Mouse (Mus musculus) cerebellum, adult 11 months (tissue): Measurements from ENCODE around the gene Prep.
A peak's percentile ranks its signal among the peaks of the same experiment; 100 is the strongest.
"Not testable (repeated sequence)": the region's sequence is repeated elsewhere in the genome, so short reads cannot be mapped to it uniquely, and the experiment has no call there.

Experiments
- DNase-seq: peaks from one replicate; pipeline ENCODE4 v3.0.0; 2022

Prep gene

DNA sequence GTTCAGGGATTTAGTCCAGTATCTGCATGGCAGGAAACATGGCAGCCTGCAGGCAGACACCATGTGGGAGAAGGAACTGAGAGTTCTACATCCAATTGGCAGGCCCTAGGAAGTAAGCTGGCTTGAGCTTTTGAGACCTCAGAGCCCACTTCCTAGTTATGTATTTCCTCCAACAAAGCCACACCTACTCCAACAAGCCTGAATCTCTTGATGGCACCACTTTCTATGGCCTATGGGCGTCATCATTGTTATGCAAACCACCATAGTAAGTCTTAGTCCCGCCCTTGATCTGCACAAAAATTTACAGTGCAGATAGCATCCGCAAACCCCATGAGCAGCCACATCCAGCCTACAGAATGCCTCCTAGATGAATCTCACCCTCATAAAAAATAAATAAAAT lies 54.6 kb downstream of the Prep start:
- no peak for DNase-seq

DNA sequence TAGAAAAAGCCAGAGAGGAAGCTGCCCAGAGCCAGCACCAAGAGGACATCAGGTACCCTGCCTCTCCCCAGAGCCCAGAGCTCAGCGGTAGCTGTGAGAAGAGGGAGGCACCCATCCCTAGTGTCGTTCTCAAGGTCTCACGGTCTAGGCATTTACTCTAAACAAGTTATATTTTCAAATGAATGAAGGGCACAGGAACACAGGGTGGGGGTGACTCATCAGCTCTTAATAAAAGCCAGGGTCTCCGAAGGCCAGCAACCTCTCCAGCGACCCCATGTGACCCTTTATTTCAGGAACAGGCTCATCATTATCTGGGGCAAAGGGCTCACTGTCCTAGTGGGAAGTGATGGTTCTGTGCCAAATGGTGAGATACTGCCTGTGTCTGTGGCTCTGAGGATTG lies 55.5 kb downstream of the Prep start:
- DNase-seq: no peak

DNA sequence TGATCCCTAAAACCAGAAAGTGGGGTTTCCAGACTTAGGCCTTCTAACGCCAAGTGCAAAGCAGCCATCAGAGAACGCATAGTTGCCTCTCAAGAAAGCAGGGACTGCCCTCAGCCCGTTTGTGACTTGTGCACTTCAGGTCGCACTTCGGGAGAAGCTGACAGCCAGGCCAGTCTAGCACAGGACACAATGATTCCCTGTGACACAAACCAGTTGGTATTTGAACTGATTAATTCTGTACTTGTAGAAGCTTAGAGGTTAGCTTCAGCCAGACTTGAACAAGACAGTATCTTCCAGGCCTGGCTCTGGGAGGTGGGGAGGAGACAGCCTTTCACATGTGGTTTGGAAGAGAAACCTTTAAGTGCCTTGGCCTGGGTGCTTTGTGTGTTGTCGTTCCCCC lies 56.0 kb downstream of the Prep start:
- no peak for DNase-seq

DNA sequence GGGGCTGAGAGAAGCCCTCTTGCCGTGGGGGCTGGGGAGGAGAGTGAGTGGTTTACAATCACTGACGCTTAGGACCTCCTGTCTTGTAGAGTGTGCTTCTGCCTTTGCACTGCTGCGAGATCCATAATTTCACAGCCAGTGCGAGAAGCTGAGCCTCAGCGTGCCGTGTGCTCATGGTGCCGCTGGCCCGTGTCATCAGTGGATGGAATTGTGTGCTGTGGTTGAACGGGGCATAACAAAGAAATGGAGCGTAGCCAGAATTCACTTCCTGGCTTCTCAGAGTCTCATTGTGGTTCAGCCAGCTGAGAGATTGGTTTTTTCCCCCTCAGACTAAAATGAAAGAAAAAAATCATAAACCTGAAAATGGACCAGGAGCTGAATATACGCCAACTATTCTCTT lies 62.1 kb downstream of the Prep start:
- DNase-seq: no peak

DNA sequence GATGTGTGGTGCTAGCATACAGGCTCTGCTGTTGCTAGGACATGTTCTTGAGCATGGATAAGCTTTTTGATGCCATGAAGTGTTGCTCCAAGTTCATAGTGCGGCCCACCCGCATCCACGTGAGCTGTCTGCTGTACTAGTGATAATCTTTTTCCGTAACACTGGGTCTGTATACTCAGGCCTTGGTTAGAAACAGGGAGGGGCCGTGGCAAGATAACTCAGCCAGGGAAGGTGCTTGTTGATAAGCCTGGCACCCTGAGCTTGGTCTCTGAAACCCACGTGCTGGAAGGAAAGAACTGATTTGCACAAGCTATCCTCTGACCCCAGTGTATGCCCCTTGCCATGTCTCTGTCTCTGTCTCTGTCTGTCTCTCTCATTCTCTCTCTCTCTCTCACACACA lies 63.0 kb downstream of the Prep start:
- no peak for DNase-seq

DNA sequence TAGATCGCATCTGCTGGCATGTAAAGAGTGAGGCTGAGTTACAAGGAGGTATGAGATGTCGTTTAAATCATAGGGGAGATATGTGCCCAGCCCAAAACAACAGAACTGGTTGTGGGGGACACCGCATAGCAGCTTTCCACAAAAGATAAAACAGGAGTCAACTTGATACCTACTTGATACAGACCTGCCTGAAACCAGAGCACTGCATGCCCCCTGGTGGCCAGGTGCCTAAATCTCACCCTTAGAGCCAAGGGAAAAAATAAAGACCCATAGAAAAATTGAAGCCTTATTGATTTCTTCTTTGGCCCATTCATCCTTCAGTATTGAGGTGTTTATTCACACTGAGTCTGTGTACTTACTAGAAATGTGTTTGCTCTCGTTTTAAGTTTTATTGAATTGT lies 65.4 kb downstream of the Prep start:
- DNase-seq: peak; percentile 26

DNA sequence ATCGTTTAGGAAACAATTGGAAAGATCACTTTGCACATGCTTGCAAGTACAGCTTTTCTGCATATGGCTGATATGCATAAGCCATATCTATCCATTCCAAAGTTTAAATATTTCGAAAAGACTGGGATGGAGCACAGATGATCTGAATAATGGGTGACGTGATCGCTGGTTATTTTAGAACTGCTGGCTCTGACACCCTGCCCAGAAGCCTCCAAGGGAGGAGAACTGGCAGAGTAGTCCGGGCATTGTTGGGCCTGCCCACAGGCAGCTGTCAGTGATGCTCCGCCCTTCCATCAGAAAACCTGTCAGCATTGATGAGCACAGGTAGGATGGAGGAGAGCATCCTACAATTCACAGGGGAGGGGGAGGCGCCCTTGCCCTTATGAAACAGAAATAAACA lies 69.8 kb downstream of the Prep start:
- no peak for DNase-seq

DNA sequence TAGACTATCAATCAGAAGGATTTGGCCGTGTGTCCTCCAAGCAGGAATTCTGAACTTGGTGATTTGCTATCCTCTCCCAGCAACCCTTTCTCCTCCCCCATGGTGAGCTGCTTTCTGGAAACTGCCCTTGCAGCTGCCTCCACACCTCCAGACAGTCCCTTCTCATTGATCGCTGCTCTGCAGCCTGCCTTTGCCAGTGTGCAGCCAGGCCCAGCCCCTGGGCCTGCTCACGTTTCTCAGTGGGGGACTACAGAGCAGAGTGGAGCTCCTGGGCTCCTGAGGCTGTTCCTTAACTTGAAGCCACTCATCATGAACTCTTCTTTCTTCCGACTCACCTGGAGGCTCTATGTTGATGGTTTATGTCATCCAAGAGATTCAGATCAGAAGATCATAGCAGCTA lies 72.9 kb downstream of the Prep start:
- no peak for DNase-seq

DNA sequence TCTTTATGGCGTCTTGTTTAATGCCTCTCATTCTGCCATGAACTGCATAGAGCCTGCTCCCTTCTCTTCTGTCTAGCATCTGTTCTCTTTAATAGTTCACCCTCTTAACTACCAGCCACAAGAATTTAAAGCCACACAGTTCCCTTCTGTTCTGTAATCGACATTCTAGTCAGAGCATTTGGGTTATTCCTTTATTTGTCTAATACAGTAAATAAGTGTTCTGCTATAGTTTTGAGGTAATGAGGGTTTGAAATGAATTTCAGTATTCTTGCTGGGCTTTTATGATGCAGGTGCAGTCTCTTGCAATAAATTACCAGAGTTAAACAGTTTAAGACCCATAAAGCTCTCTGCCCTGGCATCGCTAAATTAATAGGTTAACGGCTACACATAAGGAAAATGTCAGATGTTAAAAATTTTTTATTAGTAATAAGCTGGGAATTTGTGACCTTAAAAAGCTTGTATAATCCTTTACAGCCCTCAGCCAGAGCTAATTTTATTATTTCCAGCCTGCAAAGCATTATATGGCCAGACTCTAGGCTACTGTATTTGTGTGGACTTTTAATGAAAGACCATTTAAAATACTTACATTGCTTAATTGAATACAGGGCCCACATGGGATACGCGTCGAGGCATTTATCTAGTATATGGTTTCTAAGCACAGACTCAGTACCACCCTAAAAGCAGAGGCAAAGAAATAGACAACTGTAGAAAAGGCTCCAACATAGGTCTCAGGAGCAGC lies 73.6 kb downstream of the Prep start:
- DNase-seq: no peak

DNA sequence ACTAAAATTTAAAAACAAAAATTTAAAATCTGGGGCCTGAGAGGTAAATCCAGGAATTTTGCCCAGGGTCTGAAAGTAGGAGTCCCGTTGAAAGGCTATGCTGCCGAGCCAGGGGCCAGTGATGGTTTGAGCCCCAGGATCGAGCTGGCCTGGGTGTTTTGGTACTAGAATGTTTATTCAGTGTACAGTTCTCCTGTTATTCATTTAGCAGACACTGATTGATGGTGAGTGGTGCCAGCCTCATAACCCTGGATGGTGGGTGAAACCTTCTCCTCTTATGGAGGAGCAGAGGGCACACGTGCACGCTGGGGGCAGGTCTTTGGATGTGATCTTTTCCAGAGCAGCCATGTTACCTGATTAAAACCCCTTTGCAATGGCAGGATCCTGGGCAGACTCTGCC lies 75.4 kb downstream of the Prep start:
- no peak for DNase-seq

DNA sequence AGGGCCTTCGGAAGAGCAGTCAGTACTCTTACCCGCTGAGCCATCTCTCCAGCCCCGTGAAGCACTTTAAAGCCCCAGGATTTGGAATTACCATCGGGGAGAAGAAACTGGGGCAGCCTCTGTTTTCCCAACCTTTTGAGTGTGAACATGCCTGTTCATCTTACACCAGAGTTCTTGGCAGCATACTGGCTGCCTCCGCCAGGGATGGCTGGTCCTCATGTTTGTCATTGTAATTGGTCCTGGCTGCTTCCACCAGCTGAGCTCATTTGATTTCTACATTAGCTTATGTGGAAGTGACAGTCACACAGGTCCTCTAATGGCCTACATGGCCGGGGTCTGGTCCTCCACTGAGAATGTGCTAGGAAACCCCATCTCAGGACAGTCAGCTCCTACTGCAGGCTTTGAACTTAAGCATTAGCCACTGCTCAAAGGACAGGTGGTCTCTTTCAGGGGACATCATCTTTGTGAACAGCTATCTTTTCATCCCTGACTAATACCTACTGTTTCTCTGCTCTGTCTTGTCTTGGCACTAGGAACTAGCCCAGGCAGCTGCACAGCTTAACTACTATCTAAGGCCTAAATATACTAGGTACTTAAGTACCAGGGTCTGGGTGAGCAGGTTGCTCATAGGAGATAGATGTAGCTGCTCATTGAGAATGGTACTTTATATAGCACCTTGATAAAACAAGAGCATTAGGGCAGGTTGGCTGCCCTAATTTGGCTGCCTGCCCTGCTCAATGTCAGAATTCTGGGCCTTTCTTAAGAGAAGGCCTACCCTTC lies 77.2 kb downstream of the Prep start:
- DNase-seq: no peak

DNA sequence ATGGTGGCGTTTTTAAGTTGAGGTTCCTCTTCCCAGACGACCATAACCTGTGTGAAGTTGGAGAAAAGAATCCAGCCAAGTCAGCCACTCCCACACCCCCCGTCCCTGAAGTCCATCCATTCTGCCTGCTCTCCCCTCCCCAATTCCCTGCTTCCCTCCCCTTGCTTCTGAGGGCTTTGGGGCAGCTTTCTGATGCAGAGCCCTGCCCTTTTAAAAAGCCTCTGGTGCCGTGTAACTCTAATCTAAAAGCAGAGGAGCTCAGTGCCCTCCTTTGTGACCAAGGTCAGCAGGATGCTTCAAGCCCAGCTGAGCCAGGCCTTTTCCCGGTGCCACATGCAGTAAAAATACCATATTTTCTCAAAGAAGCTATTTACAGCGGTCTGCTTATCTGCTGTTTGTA lies 79.8 kb downstream of the Prep start:
- DNase-seq: no peak

DNA sequence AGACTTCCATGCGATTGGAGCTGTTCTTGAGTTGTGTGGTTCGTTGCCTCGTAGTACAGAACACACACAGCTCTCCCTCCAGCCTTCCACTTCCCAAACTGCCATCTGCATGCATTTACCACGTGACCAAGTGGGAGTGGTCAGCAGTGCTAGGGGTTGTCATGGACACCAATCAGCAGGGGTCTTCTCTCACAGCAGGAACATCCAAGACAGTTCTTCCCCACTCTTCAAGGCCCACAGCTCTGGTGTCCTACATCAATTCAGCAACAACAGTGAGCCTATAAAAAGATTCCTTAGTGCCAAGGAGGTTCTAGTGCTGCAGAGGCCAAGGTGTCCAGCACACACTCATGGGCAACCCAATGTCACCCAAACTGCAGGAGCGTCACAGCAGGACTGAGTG lies 84.1 kb downstream of the Prep start:
- DNase-seq: no peak

DNA sequence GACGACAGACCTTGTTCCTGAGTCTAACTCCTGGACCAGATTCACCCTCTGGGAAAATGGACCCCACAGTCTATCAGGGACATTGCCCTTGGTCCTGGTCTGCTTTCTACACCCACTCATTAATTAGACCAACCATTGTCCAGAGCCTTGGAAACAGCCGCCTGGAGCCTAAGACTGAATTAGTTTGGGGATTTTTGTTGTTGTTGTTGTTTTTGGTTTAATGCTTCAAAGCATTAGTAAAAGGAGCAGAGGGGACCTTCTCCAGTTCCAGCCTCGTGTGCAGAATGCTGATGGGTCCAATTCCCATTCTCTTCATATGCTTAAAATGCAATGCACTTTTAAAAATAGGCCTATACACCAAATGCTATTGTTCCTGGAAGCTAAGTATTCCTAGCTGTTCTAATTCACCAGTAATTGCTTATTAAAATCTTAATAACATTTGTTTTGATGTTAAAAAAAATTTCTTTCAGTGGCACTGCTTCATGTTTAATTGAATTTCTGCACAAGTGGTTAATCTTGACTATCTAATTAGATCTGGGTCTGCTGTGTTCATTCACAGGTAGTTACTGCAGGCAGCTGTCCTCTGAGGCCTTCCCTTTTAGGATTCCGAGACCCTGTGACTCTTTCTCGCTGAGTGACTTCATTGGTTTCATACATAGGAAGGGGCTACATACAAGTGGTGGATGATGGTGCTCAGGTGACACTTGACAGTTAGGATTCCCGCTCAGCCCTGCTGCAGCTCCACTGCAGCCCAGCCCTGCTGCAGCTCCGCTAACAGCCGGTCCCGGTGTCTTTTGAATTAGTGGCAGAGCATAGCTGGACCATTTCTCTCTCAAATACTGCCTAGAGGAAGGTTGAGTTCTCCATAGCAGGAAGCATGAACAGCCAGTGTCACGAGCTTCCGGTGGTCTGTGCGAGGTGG lies 85.0 kb downstream of the Prep start:
- DNase-seq: no peak

DNA sequence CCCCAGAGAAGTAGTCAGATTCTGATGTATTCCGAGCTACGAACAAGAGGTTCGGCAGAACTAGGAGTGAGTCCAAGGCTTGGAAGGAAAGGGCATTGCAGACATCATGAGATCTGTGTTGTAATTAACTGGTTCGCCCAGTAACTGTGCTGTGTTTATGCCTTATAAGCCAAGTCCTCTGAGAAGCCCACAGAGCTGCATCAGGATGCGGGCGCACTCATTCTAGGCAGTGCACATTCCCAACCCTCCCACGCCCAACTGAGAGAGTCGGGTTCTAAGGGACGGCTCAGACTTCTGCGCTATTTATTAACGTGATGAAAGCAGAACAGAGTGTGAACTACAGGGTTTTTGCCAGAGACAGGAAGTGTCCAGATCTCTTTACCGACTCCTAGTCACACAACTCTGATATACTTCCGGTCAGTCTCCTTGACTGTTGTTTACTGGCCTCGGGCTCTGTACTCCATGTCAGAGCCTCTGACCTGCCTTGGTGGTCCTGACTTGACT lies 87.6 kb downstream of the Prep start:
- no peak for DNase-seq

DNA sequence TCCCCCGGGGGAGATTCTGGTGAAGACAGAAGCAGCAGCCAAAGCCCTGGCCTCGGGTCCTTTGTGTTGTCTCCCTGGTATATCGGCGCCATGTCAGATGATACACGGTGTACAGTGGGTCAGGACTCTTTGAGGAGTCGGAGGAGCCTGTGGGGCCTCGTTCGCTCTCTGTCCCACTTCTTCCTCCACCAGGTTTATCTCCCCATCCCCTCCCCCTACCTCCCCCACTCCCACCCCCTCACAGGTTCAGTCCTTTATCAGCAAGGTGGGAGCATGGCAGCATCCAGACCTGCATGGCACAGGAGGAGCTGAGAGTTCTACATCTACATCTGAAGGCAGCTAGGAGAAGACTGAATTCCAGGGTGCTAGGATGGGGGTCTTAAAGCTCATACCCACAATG lies 98.8 kb downstream of the Prep start:
- DNase-seq: no peak

DNA sequence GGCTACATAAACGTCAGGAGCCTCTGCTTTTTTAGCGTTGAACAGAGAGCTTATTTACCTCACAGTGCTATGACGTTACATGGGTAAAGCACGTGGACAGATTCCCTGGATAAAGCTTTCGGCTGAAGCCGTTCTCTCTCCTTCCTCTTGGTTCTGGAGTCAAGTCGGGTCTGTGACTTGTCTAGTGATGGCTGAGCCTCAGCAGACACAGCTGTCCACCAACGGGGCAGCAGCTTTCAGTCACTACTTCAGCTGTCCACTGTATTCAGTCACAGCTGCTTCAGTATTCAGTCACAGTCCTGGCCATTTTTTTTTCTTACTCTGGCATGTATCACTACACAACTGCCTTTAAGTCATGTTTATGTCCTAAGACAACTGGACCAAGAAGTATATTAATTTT lies 106.9 kb downstream of the Prep start:
- no peak for DNase-seq

DNA sequence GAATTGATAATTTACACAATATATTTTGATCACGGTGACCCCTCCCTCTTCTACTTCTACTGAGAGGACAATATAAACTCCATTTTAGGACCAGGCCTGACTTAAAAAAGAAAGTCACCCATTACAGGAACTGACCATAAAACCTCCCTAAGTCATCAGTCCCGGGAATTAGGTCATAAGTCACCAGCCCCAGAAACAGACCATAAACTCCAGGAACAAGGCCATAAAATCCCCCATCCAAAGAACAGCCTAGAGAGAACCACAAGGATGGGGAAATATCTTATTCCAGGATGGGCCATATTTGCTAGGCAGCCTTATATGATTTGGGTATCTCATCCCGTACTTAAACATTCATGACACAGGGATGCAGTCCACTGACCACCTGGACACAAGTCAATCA lies 107.3 kb downstream of the Prep start:
- DNase-seq: no peak

DNA sequence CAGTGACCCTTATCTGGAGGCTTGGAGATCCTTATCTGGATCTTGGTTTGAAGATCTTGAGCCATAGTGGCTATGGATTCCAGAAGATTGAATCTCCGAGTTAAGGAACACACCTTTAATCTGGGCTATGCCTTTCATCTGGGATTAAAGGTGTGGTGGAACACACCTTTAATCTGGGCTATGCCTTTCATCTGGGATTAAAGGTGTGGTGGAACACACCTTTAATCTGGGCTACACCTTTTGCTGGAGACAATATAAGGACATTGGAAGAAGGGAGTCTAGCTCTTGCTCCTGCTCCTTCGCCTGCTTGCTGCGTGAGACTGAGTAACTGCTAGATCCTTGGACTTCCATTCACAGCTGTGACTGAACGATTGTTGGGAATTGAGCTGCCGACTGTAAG lies 110.8 kb downstream of the Prep start, which contains the start of gene Popdc3:
Popdc3 (plus strand) TSS at position 301 of the 400 bp plus-strand sequence.
- DNase-seq: not testable (repeated sequence)

DNA sequence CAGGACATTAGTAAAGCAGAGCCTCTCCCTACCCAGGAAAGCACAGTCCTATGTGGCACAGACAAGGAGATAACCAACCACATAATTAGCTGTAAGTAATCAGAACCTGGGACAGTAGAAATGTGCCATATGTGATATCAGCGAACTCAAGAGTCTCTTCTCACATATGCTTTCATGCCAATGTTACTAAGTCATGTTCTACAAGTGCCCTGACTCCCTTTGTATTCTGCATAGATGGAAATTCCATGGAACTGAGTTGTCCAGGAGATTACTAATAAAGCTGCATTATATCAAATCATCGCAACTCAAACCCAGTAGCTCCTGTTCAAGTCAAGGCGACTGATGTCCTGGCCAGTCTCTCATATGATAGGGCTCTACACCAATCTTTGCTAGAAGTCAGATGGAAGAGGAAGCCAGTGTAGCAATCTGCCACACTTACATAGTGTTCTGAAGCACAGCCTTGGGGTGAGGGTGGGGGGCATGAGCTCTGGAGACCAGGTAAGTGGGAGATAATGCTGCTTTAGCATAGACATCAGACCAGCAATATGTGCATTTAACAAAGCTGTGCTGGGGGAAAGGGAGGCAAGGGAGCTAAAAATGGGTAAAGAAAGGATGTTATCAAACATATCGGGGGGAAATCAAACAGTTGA lies 113.8 kb downstream of the Prep start:
- no peak for DNase-seq

DNA sequence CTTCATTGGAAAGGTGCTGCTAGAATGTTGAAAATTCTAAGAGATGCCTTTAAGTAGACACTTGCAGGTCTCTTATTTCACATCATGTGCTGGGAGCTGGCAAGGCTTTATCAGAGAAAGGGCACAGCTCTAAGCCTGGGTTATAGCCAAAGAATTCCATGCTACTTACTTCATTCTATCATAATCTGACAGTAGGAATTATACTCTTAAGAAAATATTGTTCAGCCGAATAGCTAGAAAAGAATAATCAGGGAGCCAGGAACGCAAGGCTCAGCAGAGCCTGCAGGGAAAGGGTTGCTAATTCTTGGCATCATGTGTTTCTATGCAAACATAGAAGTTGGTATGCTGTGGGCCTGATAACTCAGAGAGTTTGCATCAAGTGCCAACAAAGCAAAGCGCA lies 114.3 kb downstream of the Prep start:
- no peak for DNase-seq

DNA sequence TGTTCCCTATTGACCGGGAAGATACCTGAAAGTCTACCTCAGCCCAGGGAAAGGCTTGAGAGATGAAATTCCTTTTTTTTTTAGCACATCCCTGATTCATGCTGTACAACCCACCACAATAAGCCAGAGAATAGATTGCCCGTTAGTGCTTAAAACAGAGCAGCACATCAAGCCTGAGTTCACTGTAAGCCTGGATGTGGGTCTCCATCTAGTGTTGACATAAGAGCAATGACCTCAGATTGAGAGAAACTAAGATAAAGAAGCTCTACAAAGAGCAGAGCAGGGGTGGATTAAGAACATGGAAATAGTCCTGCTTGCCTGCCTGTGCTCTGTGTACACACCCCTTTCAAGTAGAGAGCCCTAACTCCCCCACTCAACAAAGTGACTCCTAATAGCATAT lies 118.5 kb downstream of the Prep start:
- DNase-seq: no peak
